Mouse (Mus musculus) heart, embryonic 11.5 days (tissue): Measurements from ENCODE around the gene Cdk9. TPM values are rescaled to one million over a fixed set of nuclear protein-coding genes. Genes with fewer than 3 reads are reported as not detected.
A peak's percentile ranks its signal among the peaks of the same experiment; 100 is the strongest.

ENCODE experiments used
- ATAC-seq: fragments of 200-750 bp; cut with Nextera tagmentation; replicated peaks from 2 replicates; pipeline ENCODE4 v1.8.0; 2017; ENCODE audit warnings: moderate library complexity; ENCODE audit not compliant: insufficient number of reproducible peaks, low FRiP score, low TSS enrichment
- H3K27ac ChIP-seq: fragments of 300-500 bp; sonication (generic); 2 replicates; pipeline ENCODE4 v1.5.1; 2014; ENCODE audit warnings: mild to moderate bottlenecking, low read depth, low read length
- H3K27me3 ChIP-seq: fragments of 300-500 bp; sonication (generic); 2 replicates; pipeline ENCODE4 v1.6.1; 2014; ENCODE audit warnings: mild to moderate bottlenecking, low read length, mixed read lengths; ENCODE audit not compliant: control insufficient read depth, insufficient read depth
- H3K36me3 ChIP-seq: fragments of 300-500 bp; sonication (generic); 2 replicates; pipeline ENCODE4 v1.6.1; 2014; ENCODE audit warnings: mild to moderate bottlenecking, low read length, moderate library complexity, mixed read lengths; ENCODE audit not compliant: control insufficient read depth, insufficient read depth
- H3K4me1 ChIP-seq: fragments of 300-500 bp; sonication (generic); 2 replicates; pipeline ENCODE4 v1.6.1; 2014; ENCODE audit warnings: low read length; ENCODE audit not compliant: control insufficient read depth, insufficient read depth
- H3K4me2 ChIP-seq: fragments of 300-500 bp; sonication (generic); 2 replicates; pipeline ENCODE4 v1.6.1; 2014; ENCODE audit warnings: mild to moderate bottlenecking, moderate library complexity
- H3K4me3 ChIP-seq: fragments of 300-500 bp; sonication (generic); 2 replicates; pipeline ENCODE4 v1.5.1; 2014; ENCODE audit warnings: low read depth, low read length
- H3K9ac ChIP-seq: fragments of 300-500 bp; sonication (generic); 2 replicates; pipeline ENCODE4 v1.6.1; 2014; ENCODE audit warnings: mild to moderate bottlenecking, low read depth, low read length, moderate library complexity
- H3K9me3 ChIP-seq: fragments of 300-500 bp; sonication (generic); replicated peaks from 2 replicates; pipeline ENCODE4 v1.6.1; 2016; ENCODE audit warnings: low read length; ENCODE audit not compliant: control insufficient read depth
- WGBS: fragments of 180-500 bp; shearing (Covaris S2); extraction: QIAGEN DNeasy Blood & Tissue Kit; methylation state at CpG from one replicate; pipeline ENCODE4 v1.1.7; 2014; ENCODE audit not compliant: insufficient replicate concordance; 5-methylcytosine and 5-hydroxymethylcytosine counted together
- polyA plus RNA-seq: library from polyadenylated mRNA; unstranded; fragments of >200 nt; fragmentation: Nextera tagmentation; extraction: Ambion mirVana; gene quantifications from 2 replicates; pipeline ENCODE4 v1.2.1, GENCODE M21; 2014

Gene Cdk9
- polyA plus RNA-seq, 1 experiment from 2014 or later, result 61.2 TPM

- no peak overlapping the region for H3K9ac ChIP-seq
- no peak overlapping the region for H3K27ac ChIP-seq
- no peaks in the 10 kb centered on the region for H3K36me3 ChIP-seq
- WGBS, result 69% methylated on average over 4 of the region's 4 CpGs
- no peak overlapping the region for H3K4me2 ChIP-seq
- peaks cover 27% of the 10 kb centered on the region for H3K27me3 ChIP-seq
- H3K4me1 ChIP-seq, result peaks cover 24% of the 10 kb centered on the region
- no peak for ATAC-seq
- H3K9me3 ChIP-seq, result no peaks in the 10 kb centered on the region
- no peak overlapping the region for H3K4me3 ChIP-seq
Measured at GRCm38 (mm10) chr2:32739311-32739710, 26.4 kb upstream of the Cdk9 start.

- H3K27me3 ChIP-seq, result peaks cover 13% of the 10 kb centered on the region
- WGBS, result 47% methylated on average over 6 of the region's 6 CpGs
- H3K9me3 ChIP-seq, result no peaks in the 10 kb centered on the region
- no peak overlapping the region for H3K27ac ChIP-seq
- no peaks in the 10 kb centered on the region for H3K36me3 ChIP-seq
- ATAC-seq, result no peak
- H3K4me2 ChIP-seq, result no peak overlapping the region
- H3K4me3 ChIP-seq, result no peak overlapping the region
- no peak overlapping the region for H3K9ac ChIP-seq
- H3K4me1 ChIP-seq, result peaks cover 28% of the 10 kb centered on the region
Measured at GRCm38 (mm10) chr2:32737008-32737407, 24.1 kb upstream of the Cdk9 start.

- no peak for ATAC-seq
- H3K36me3 ChIP-seq, result no peaks in the 10 kb centered on the region
- H3K4me3 ChIP-seq, result no peak overlapping the region
- H3K27me3 ChIP-seq, result peaks cover 7% of the 10 kb centered on the region
- no peak overlapping the region for H3K9ac ChIP-seq
- no peaks in the 10 kb centered on the region for H3K9me3 ChIP-seq
- H3K4me2 ChIP-seq, result no peak overlapping the region
- H3K27ac ChIP-seq, result no peak overlapping the region
- 36% methylated on average over 3 of the region's 3 CpGs for WGBS
- H3K4me1 ChIP-seq, result peaks cover 22% of the 10 kb centered on the region
Measured at GRCm38 (mm10) chr2:32736306-32736829, 23.5 kb upstream of the Cdk9 start.

GRCm38 (mm10) chr2:32734933-32735332 lies 22.1 kb upstream of the Cdk9 start:
- Histone ChIP-seq H3K4me2 (peak overlapping the region; percentile 6), H3K9ac (no peak overlapping the region), H3K4me3 (no peak overlapping the region), H3K36me3 (no peaks in the 10 kb centered on the region), H3K27me3 (no peaks in the 10 kb centered on the region), H3K9me3 (no peaks in the 10 kb centered on the region), H3K27ac (peak overlapping the region; percentile 72), H3K4me1 (peaks cover 24% of the 10 kb centered on the region)
- peak; percentile 49; the same call in 1 of the 2 replicates for ATAC-seq
- WGBS, result 37% methylated on average over 4 of the region's 4 CpGs

GRCm38 (mm10) chr2:32734480-32734879 lies 21.6 kb upstream of the Cdk9 start:
- Histone ChIP-seq H3K4me3 (no peak overlapping the region), H3K4me2 (peak overlapping the region; percentile 6; the same call in 1 of the 2 replicates), H3K27ac (peak overlapping the region; percentile 72), H3K9me3 (no peaks in the 10 kb centered on the region), H3K36me3 (no peaks in the 10 kb centered on the region), H3K27me3 (no peaks in the 10 kb centered on the region), H3K4me1 (peaks cover 24% of the 10 kb centered on the region), H3K9ac (0 out of 2 replicates have a peak overlapping the region, but pooled peaks have one; percentile 7)
- 30% methylated on average over 4 of the region's 4 CpGs for WGBS
- ATAC-seq, result no peak

- Histone ChIP-seq H3K36me3 (no peaks in the 10 kb centered on the region), H3K4me1 (peaks cover 22% of the 10 kb centered on the region), H3K27me3 (no peaks in the 10 kb centered on the region), H3K27ac (no peak overlapping the region), H3K9me3 (no peaks in the 10 kb centered on the region), H3K4me2 (no peak overlapping the region), H3K4me3 (no peak overlapping the region), H3K9ac (no peak overlapping the region)
- 75% methylated on average over 6 of the region's 6 CpGs for WGBS
- ATAC-seq, result no peak
Measured at GRCm38 (mm10) chr2:32732695-32733094, 19.8 kb upstream of the Cdk9 start.

- H3K36me3 ChIP-seq, result no peaks in the 10 kb centered on the region
- peak overlapping the region; percentile 79 for H3K27ac ChIP-seq
- H3K4me1 ChIP-seq, result peaks cover 20% of the 10 kb centered on the region
- ATAC-seq, result no peak
- H3K27me3 ChIP-seq, result no peaks in the 10 kb centered on the region
- H3K9ac ChIP-seq, result no peak overlapping the region
- peak overlapping the region; percentile 67; the same call in 1 of the 2 replicates for H3K4me2 ChIP-seq
- no peaks in the 10 kb centered on the region for H3K9me3 ChIP-seq
- 62% methylated on average over 4 of the region's 4 CpGs for WGBS
- no peak overlapping the region for H3K4me3 ChIP-seq
Measured at GRCm38 (mm10) chr2:32731911-32732310, 19.0 kb upstream of the Cdk9 start.

- WGBS, result 17% methylated on average over 11 of the region's 11 CpGs
- no peaks in the 10 kb centered on the region for H3K36me3 ChIP-seq
- ATAC-seq, result no peak
- H3K27ac ChIP-seq, result peak overlapping the region; percentile 79
- H3K9ac ChIP-seq, result 0 out of 2 replicates have a peak overlapping the region, but pooled peaks have one; percentile 43
- H3K4me3 ChIP-seq, result peak overlapping the region; percentile 14; the same call in 1 of the 2 replicates
- no peaks in the 10 kb centered on the region for H3K27me3 ChIP-seq
- no peaks in the 10 kb centered on the region for H3K9me3 ChIP-seq
- peak overlapping the region; percentile 67 for H3K4me2 ChIP-seq
- H3K4me1 ChIP-seq, result peaks cover 20% of the 10 kb centered on the region
Measured at GRCm38 (mm10) chr2:32730854-32731253, 18.0 kb upstream of the Cdk9 start.

- Histone ChIP-seq H3K9ac (no peak overlapping the region), H3K9me3 (no peaks in the 10 kb centered on the region), H3K4me1 (peaks cover 15% of the 10 kb centered on the region), H3K27me3 (no peaks in the 10 kb centered on the region), H3K4me2 (peak overlapping the region; percentile 67), H3K36me3 (no peaks in the 10 kb centered on the region), H3K4me3 (peak overlapping the region; percentile 14; the same call in 1 of the 2 replicates), H3K27ac (peak overlapping the region; percentile 79)
- 63% methylated on average over 4 of the region's 4 CpGs for whole genome bisulfite sequencing
- no peak for ATAC-seq
Measured at GRCm38 (mm10) chr2:32729547-32729946, 16.7 kb upstream of the Cdk9 start.
